Mouse (Mus musculus): ENCODE data around the gene Nckap5. TPM values are rescaled to one million over a fixed set of nuclear protein-coding genes. Genes with fewer than 3 reads are reported as not detected.

The Nckap5 gene
- polyA plus RNA-seq, 1 experiment from 2014 or later: 6.2 TPM

- H3K9ac ChIP-seq (ENCODE audit: low read depth, low read length): no peak overlapping the region
- no peaks in the 10 kb centered on the region for H3K27me3 ChIP-seq (replicated peaks; ENCODE audit: control insufficient read depth, insufficient read depth, low read length)
- WGBS: 81% methylated on average over 1 of the region's 1 CpGs
- H3K4me2 ChIP-seq (ENCODE audit: low read depth, low read length): no peak overlapping the region
- no peaks in the 10 kb centered on the region for H3K36me3 ChIP-seq (ENCODE audit: control insufficient read depth, insufficient read depth, low read length)
- H3K4me3 ChIP-seq (ENCODE audit: low read depth, low read length): no peak overlapping the region
- DNase-seq (ENCODE audit: low spot score) (no peak), ATAC-seq (ENCODE audit: low read depth) (no peak)
- H3K27ac ChIP-seq (replicated peaks; ENCODE audit: low read depth, low read length): no peak overlapping the region
- peaks cover 14% of the 10 kb centered on the region for H3K4me1 ChIP-seq (ENCODE audit: control insufficient read depth, insufficient read depth, low read length)
- H3K9me3 ChIP-seq (ENCODE audit: control insufficient read depth, low read length): no peaks in the 10 kb centered on the region
These were observed 151.3 kb downstream of the Nckap5 start for GRCm38 (mm10) chr1:126679348-126679747.

- Histone ChIP-seq H3K4me2 (ENCODE audit: low read depth, low read length) (no peak overlapping the region), H3K9ac (ENCODE audit: low read depth, low read length) (no peak overlapping the region), H3K9me3 (ENCODE audit: control insufficient read depth, low read length) (no peaks in the 10 kb centered on the region), H3K4me3 (ENCODE audit: low read depth, low read length) (no peak overlapping the region), H3K4me1 (ENCODE audit: control insufficient read depth, insufficient read depth, low read length) (peaks cover 4% of the 10 kb centered on the region; the same call in 1 of the 2 replicates), H3K36me3 (ENCODE audit: control insufficient read depth, insufficient read depth, low read length) (no peaks in the 10 kb centered on the region), H3K27ac (replicated peaks; ENCODE audit: low read depth, low read length) (no peak overlapping the region), H3K27me3 (replicated peaks; ENCODE audit: control insufficient read depth, insufficient read depth, low read length) (no peaks in the 10 kb centered on the region)
- ATAC-seq (ENCODE audit: low read depth): no peak
- DNase-seq (ENCODE audit: low spot score): no peak
- WGBS: 31% methylated on average over 4 of the region's 4 CpGs
These were observed 153.3 kb downstream of the Nckap5 start for GRCm38 (mm10) chr1:126677280-126677679.

- Histone ChIP-seq H3K4me3 (ENCODE audit: low read depth, low read length) (no peak overlapping the region), H3K27me3 (replicated peaks; ENCODE audit: control insufficient read depth, insufficient read depth, low read length) (no peaks in the 10 kb centered on the region), H3K4me2 (ENCODE audit: low read depth, low read length) (no peak overlapping the region), H3K36me3 (ENCODE audit: control insufficient read depth, insufficient read depth, low read length) (no peaks in the 10 kb centered on the region), H3K9me3 (ENCODE audit: control insufficient read depth, low read length) (no peaks in the 10 kb centered on the region), H3K9ac (ENCODE audit: low read depth, low read length) (no peak overlapping the region), H3K27ac (replicated peaks; ENCODE audit: low read depth, low read length) (no peak overlapping the region), H3K4me1 (ENCODE audit: control insufficient read depth, insufficient read depth, low read length) (peaks cover 2% of the 10 kb centered on the region; the same call in 1 of the 2 replicates)
- WGBS: 0% methylated on average over 1 of the region's 1 CpGs
- peak; percentile 38 for DNase-seq (ENCODE audit: low spot score)
- no peak for ATAC-seq (ENCODE audit: low read depth)
These were observed 153.8 kb downstream of the Nckap5 start for GRCm38 (mm10) chr1:126676769-126677168.

- no peaks in the 10 kb centered on the region for H3K4me1 ChIP-seq (ENCODE audit: control insufficient read depth, insufficient read depth, low read length)
- no peak overlapping the region for H3K27ac ChIP-seq (replicated peaks; ENCODE audit: low read depth, low read length)
- H3K27me3 ChIP-seq (replicated peaks; ENCODE audit: control insufficient read depth, insufficient read depth, low read length): no peaks in the 10 kb centered on the region
- H3K9me3 ChIP-seq (ENCODE audit: control insufficient read depth, low read length): no peaks in the 10 kb centered on the region
- ATAC-seq (ENCODE audit: low read depth) (no peak; the same call in 1 of the 2 replicates), DNase-seq (ENCODE audit: low spot score) (no peak)
- 38% methylated on average over 1 of the region's 1 CpGs for WGBS
- H3K4me3 ChIP-seq (ENCODE audit: low read depth, low read length): no peak overlapping the region
- H3K36me3 ChIP-seq (ENCODE audit: control insufficient read depth, insufficient read depth, low read length): no peaks in the 10 kb centered on the region
- no peak overlapping the region for H3K9ac ChIP-seq (ENCODE audit: low read depth, low read length)
- no peak overlapping the region for H3K4me2 ChIP-seq (ENCODE audit: low read depth, low read length)
These were observed 155.5 kb downstream of the Nckap5 start for GRCm38 (mm10) chr1:126675142-126675541.

GRCm38 (mm10) chr1:126673238-126673637 is 157.4 kb downstream of the Nckap5 start:
- Histone ChIP-seq H3K36me3 (ENCODE audit: control insufficient read depth, insufficient read depth, low read length) (no peaks in the 10 kb centered on the region), H3K9me3 (ENCODE audit: control insufficient read depth, low read length) (no peaks in the 10 kb centered on the region), H3K4me2 (ENCODE audit: low read depth, low read length) (no peak overlapping the region), H3K27me3 (replicated peaks; ENCODE audit: control insufficient read depth, insufficient read depth, low read length) (no peaks in the 10 kb centered on the region), H3K4me3 (ENCODE audit: low read depth, low read length) (no peak overlapping the region), H3K4me1 (ENCODE audit: control insufficient read depth, insufficient read depth, low read length) (no peaks in the 10 kb centered on the region), H3K27ac (replicated peaks; ENCODE audit: low read depth, low read length) (no peak overlapping the region), H3K9ac (ENCODE audit: low read depth, low read length) (no peak overlapping the region)
- no peak for ATAC-seq (ENCODE audit: low read depth)
- no peak for DNase-seq (ENCODE audit: low spot score)
- whole genome bisulfite sequencing: 93% methylated on average over 2 of the region's 2 CpGs

GRCm38 (mm10) chr1:126670507-126670906 is 160.1 kb downstream of the Nckap5 start:
- H3K9ac ChIP-seq (ENCODE audit: low read depth, low read length): no peak overlapping the region
- ATAC-seq (ENCODE audit: low read depth) (no peak), DNase-seq (ENCODE audit: low spot score) (no peak)
- H3K27ac ChIP-seq (replicated peaks; ENCODE audit: low read depth, low read length): no peak overlapping the region
- no peaks in the 10 kb centered on the region for H3K9me3 ChIP-seq (ENCODE audit: control insufficient read depth, low read length)
- 93% methylated on average over 3 of the region's 3 CpGs for WGBS
- H3K27me3 ChIP-seq (replicated peaks; ENCODE audit: control insufficient read depth, insufficient read depth, low read length): no peaks in the 10 kb centered on the region
- H3K4me2 ChIP-seq (ENCODE audit: low read depth, low read length): no peak overlapping the region
- H3K4me3 ChIP-seq (ENCODE audit: low read depth, low read length): no peak overlapping the region
- no peaks in the 10 kb centered on the region for H3K4me1 ChIP-seq (ENCODE audit: control insufficient read depth, insufficient read depth, low read length)
- H3K36me3 ChIP-seq (ENCODE audit: control insufficient read depth, insufficient read depth, low read length): no peaks in the 10 kb centered on the region

GRCm38 (mm10) chr1:126660098-126660999 is 170.2 kb downstream of the Nckap5 start:
- H3K4me3 ChIP-seq (ENCODE audit: low read depth, low read length): no peak overlapping the region
- H3K27ac ChIP-seq (replicated peaks; ENCODE audit: low read depth, low read length): 0 out of 2 replicates have a peak overlapping the region, but pooled peaks have one; percentile 13
- H3K4me2 ChIP-seq (ENCODE audit: low read depth, low read length): no peak overlapping the region
- no peaks in the 10 kb centered on the region for H3K36me3 ChIP-seq (ENCODE audit: control insufficient read depth, insufficient read depth, low read length)
- H3K27me3 ChIP-seq (replicated peaks; ENCODE audit: control insufficient read depth, insufficient read depth, low read length): no peaks in the 10 kb centered on the region
- no peaks in the 10 kb centered on the region; the same call in 1 of the 2 replicates for H3K4me1 ChIP-seq (ENCODE audit: control insufficient read depth, insufficient read depth, low read length)
- WGBS: 64% methylated on average over 7 of the region's 7 CpGs
- H3K9me3 ChIP-seq (ENCODE audit: control insufficient read depth, low read length): no peaks in the 10 kb centered on the region
- DNase-seq (ENCODE audit: low spot score) (peak; percentile 62), ATAC-seq (ENCODE audit: low read depth) (peak; percentile 47; the same call in 1 of the 2 replicates)
- no peak overlapping the region for H3K9ac ChIP-seq (ENCODE audit: low read depth, low read length)

GRCm38 (mm10) chr1:126658731-126659130 is 171.9 kb downstream of the Nckap5 start:
- Histone ChIP-seq H3K4me1 (ENCODE audit: control insufficient read depth, insufficient read depth, low read length) (no peaks in the 10 kb centered on the region; the same call in 1 of the 2 replicates), H3K4me2 (ENCODE audit: low read depth, low read length) (no peak overlapping the region), H3K36me3 (ENCODE audit: control insufficient read depth, insufficient read depth, low read length) (no peaks in the 10 kb centered on the region)

More at GRCm38 (mm10) chr1:126658731-126659130, 171.9 kb downstream of the Nckap5 start:
- Histone ChIP-seq H3K4me3 (ENCODE audit: low read depth, low read length) (no peak overlapping the region), H3K9ac (ENCODE audit: low read depth, low read length) (no peak overlapping the region), H3K27ac (replicated peaks; ENCODE audit: low read depth, low read length) (no peak overlapping the region), H3K9me3 (ENCODE audit: control insufficient read depth, low read length) (no peaks in the 10 kb centered on the region), H3K27me3 (replicated peaks; ENCODE audit: control insufficient read depth, insufficient read depth, low read length) (no peaks in the 10 kb centered on the region)
- ATAC-seq (ENCODE audit: low read depth) (no peak), DNase-seq (ENCODE audit: low spot score) (no peak)
- WGBS: 90% methylated on average over 11 of the region's 11 CpGs
